Mouse (Mus musculus): ENCODE measurements at regions not wholly inside any gene's neighbourhood (a gene's known extent, or its start where the extent isn't known, plus 50 kb on each side); places are given as distances from the start of the nearest gene placed in this dataset.

GRCm38 (mm10) chr12:104580796-104581195 is 107.7 kb upstream of the Gsc start:
- no peak for DNase-seq (ENCODE audit: extremely low spot score in 1 of 2, low spot score in 1 of 2)

DNA sequence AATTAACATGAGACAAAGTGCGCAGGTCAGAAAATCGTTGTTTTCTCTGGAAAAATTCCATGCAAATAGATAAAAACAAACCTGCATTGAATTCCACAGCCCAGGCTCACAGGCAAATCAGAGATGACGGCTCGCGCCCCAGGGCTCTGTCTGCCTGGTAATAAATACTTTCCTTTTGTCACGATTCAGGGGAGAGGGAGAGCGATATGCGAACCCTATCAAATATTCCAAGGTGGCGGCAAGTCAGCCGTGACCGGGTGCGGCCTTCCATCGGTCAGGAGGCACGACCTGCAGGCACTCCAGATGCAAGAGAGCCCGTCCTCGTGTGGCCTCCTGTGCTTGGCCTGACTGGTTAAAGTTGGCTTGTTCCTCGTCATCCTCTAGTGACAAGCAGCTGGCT is 94.5 kb upstream of the Gsc start:
- no peak for DNase-seq (ENCODE audit: extremely low spot score in 1 of 2, low spot score in 1 of 2)

DNA sequence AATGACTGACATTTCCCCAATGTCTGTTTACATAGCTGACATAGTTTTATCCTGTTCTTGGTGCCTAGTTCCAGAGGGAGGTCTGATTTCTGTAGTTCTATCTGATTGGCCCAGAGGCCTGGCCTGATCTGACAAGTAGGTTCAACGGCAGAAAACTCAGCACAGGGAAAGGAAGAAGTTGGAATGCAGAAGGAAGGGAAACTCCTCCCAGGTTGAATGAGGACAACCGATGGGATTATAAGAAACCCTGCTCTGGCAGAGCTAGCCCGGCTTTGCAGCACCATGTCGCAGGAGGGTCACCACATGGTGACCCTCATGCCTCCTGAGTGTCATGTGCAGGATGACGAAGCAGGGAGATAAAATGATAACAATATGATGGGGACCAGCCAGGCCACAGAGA is 89.8 kb upstream of the Gsc start:
- DNase-seq (ENCODE audit: extremely low spot score in 1 of 2, low spot score in 1 of 2): no peak

DNA sequence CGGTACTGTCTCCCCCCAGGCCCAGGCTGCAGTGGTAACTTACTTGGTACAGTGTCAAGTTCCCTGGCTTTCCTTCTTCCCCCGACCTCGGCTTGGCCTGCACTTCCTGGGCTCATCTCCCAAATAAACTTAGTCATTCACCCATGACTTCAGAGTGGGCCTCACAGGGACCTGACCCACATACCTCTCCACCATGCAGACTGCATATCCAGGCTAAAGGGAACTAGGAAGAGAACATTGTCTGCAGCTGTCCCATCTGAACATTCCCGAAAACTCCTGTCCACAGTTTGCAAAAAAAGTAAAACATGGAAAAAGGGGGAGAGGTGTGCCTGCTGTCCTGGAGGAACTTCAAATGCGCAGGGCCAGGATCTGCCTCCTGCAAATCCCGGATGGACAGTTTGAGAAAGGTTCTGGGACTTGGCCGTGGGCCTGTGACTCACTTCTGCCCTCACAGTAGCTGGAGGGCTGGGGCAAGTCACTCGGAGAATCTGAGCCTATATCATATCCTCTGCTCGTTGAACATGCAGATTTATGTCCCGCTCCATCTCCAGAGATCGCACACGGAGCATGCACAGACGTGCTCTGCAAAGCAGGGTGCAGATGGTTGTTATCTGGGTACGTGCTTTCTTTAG is 87.9 kb upstream of the Gsc start:
- no peak for DNase-seq (ENCODE audit: extremely low spot score in 1 of 2, low spot score in 1 of 2)

DNA sequence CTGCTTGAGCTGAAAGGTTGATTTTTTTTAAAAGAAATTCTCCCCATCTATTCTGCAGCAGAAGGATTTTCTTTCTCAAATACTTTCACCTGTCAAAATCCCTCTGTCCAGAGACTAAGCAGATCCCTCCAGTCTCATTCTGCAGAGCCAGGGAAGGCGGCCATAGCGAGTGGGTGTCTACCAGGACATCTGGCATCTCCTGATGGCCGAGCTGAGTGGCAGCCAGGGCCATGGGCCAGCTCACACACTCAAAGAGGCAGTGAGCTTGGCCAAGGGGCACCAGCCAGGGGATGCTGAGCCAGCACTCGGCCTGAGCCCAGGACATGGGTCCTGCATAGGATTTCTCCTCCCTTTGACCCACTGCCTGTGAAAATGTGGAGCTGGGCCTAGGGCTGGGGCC is 84.6 kb upstream of the Gsc start:
- peak; percentile 12 to 42 for DNase-seq (ENCODE audit: extremely low spot score in 1 of 2, low spot score in 1 of 2)

DNA sequence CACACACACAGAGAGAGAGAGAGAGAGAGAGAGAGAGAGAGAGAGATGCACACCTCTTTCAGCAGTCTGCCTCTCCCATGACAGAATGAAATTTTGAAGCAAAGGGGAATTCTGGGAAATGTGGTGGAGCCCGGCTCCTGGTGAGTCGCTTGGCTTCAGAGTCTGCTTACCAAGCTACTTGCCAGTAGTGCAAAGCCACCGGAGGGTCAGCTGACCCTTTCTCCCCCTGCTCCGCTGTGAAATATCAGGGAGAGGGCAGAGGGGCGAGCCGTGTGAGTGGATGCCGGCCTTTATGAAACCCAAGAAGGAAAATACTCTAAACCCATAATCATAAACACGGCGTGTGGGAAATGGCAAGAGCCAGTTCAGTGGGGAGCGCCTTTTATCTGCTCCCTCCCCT is 84.2 kb upstream of the Gsc start:
- DNase-seq (ENCODE audit: extremely low spot score in 1 of 2, low spot score in 1 of 2): no peak

DNA sequence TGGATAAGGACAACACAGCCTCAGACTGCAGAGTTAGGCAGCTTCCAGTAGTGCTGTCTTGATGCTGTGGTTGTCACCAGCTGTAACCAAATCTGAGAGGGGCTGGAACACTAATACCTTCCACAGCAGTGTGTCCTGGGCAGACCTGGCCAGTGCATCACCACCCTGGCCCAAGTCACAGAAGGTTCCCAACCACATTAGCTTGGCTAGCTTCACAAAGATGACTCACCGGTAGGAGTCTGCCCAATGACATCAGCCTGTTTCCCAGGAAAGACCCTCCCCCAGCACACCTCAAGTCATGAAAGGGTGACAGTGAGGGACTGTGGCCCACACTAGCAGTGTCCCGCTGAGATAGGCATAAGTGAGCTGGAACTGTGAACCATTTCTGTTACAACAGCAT is 75.5 kb upstream of the Gsc start:
- no peak for DNase-seq (ENCODE audit: extremely low spot score in 1 of 2, low spot score in 1 of 2)

DNA sequence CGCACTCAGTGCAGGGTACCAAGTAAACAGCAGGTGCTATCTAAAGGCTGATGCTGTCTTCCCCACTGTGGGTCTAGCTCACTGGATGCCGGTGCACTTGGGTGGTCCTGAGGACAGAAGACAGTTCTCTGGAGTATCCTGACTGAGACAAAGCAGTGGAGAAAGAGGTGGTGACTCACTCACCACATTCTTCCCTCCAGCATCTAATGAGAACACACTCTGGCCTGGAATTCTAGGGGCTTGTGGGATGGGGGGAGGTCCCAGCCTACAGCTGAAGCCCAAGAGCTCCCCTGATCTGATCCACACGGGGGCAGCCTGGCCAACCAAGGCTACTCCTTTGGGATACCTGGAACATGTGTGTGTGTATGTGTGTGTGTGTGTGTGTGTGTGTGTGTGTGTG is 74.4 kb upstream of the Gsc start:
- DNase-seq (ENCODE audit: extremely low spot score in 1 of 2, low spot score in 1 of 2): no peak

DNA sequence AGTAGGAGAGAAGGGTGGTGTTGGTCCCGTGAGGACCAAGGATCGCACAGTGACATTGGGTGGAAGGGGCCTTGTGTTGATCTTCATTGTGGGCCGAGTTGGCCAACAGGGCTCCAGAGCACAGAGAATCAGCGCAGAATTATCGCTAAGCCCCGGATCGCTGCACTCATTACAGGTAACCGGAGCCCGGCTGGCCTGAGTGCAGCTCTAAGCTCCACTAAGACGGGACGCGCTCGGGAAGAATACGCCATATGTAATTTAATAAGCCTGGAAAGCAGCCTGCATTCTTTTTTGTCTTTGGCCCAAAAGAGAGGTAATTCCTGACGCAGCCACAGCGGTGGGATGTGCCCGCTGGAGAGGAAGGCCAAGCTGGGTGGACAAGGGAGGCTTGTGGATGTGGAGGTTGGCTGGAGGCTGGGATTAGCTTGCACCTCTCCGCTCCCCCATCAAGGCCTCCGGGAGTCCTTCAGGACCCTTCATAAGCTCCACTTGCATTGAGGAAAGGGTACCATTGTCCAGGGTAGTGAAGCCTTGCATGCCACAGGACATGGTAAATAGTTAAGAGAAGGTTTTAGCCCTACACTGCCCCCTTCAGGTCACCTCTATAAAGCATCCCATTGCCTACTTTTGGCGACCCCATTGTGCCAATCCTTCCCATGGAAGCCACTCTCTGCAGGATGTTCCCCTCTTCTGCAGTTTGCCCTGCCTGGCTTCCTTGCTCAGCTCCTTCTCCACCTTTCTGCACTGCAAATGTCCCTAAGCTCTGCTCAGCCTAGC is 73.1 kb upstream of the Gsc start:
- peak in 1 of 2 experiments; percentile 19 for DNase-seq (ENCODE audit: extremely low spot score in 1 of 2, low spot score in 1 of 2)

DNA sequence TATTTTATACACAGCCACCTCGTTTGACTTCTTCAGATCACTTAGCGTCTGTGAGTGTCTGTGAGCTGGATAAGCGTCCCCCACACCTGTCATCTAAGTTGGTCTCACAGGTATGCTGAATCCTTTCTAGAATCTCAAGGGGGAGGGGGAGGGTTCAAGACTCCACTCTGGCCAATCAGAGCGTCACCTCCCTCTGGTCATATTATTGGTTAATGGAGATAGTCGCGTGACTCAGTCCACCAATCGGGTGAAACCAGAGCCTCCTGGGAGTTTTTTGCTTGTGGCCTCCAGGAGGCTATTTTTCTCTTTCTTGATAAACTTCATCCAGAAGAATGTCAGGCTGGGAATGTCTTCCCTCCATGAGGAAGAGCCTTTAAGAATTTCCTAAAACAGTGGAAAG is 66.8 kb upstream of the Gsc start:
- no peak for DNase-seq (ENCODE audit: extremely low spot score in 1 of 2, low spot score in 1 of 2)

GRCm38 (mm10) chr12:104538436-104538835 is 65.3 kb upstream of the Gsc start:
- DNase-seq (ENCODE audit: extremely low spot score in 1 of 2, low spot score in 1 of 2): no peak

- DNase-seq (ENCODE audit: extremely low spot score in 1 of 2, low spot score in 1 of 2): no peak
Measured at GRCm38 (mm10) chr12:104531512-104532447, 58.6 kb upstream of the Gsc start.

GRCm38 (mm10) chr12:104530586-104530985 is 57.5 kb upstream of the Gsc start:
- no peak for DNase-seq (ENCODE audit: extremely low spot score in 1 of 2, low spot score in 1 of 2)

Measured in layer of hippocampus, postnatal 25 days (tissue).